8 mouse cellular contexts compared by ENCODE assay signal in genomic region chr2:129696059-129696458, GRCm38 (mm10). TPM values are rescaled to one million over a fixed set of nuclear protein-coding genes. Genes with fewer than 3 reads are reported as not detected.
DNase-seq lines count a peak whose midpoint lies in the region; ATAC-seq and TF ChIP-seq lines count a peak whose summit lies in the region.

No protein-coding gene starts in this region.

- H3K27me3 ChIP-seq in limb, embryonic 14.5 days (ENCODE audit: control insufficient read depth, insufficient read depth, low read length) = peaks cover 25% of the 10 kb centered on the region; the same call in 1 of the 2 replicates

- no peaks in the 10 kb centered on the region for H3K36me3 ChIP-seq in limb, embryonic 14.5 days (ENCODE audit: control insufficient read depth, insufficient read depth, low read length)

- no peak overlapping the region for H3K9ac ChIP-seq in limb, embryonic 14.5 days (ENCODE audit: low read depth, low read length, severe bottlenecking)

- H3K4me2 ChIP-seq in limb, embryonic 14.5 days (replicated peaks; ENCODE audit: low read depth, low read length, severe bottlenecking) = no peak overlapping the region

- H3K4me1 ChIP-seq in embryonic fibroblast, embryonic 13.5 days (ENCODE audit: control insufficient read depth, insufficient read depth, low read length) = no peaks in the 10 kb centered on the region
- H3K4me1 ChIP-seq in limb, embryonic 14.5 days (ENCODE audit: control insufficient read depth, insufficient read depth, low read length) = no peaks in the 10 kb centered on the region

- TF ChIP-seq CTCF in brain, embryonic 14.5 days (IDR thresholded peaks at IDR 0.05; ENCODE audit: borderline replicate concordance, extremely low read depth, insufficient read depth, insufficient read length) = peak; percentile 79
- peak; percentile 30; the same call in 1 of the 2 replicates for TF ChIP-seq CTCF in embryonic fibroblast, embryonic 13.5 days (IDR thresholded peaks at IDR 0.05; ENCODE audit: borderline replicate concordance, insufficient read depth, low read length)

- no peak for ATAC-seq in CD4-positive, CD25-positive, alpha-beta regulatory T cell, adult 4 months
- ATAC-seq in limb, embryonic 14.5 days (ENCODE audit: low FRiP score, low read depth) = no peak

- no peak overlapping the region for H3K27ac ChIP-seq in embryonic fibroblast, embryonic 13.5 days (ENCODE audit: insufficient read depth, low read length)
- H3K27ac ChIP-seq in limb, embryonic 14.5 days (replicated peaks; ENCODE audit: low read depth, low read length) = no peak overlapping the region

- DNase-seq in CD4-positive, CD25-positive, alpha-beta regulatory T cell, adult 2 months (ENCODE audit: low read depth, low spot score) = peak; percentile 42
- peak; percentile 22 to 30 for DNase-seq in lung, adult 18-20 months
- DNase-seq in lung, postnatal 25 days (ENCODE audit: low spot score) = no peak
- peak; percentile 74 for DNase-seq in brain, embryonic 14.5 days (ENCODE audit: low read depth)
- peak; percentile 17 for DNase-seq in limb, embryonic 14.5 days (ENCODE audit: low spot score)
- DNase-seq in retina, postnatal 7 days (ENCODE audit: low read depth, low spot score) = peak; percentile 39

- H3K4me3 ChIP-seq in embryonic fibroblast, embryonic 13.5 days (ENCODE audit: insufficient read depth, low read length) = no peak overlapping the region
- no peak overlapping the region for H3K4me3 ChIP-seq in limb, embryonic 14.5 days (replicated peaks; ENCODE audit: low read length)

- TF ChIP-seq POLR2A in brain, embryonic 14.5 days (IDR thresholded peaks at IDR 0.05; ENCODE audit: borderline replicate concordance, extremely low read depth, insufficient read depth, insufficient read length, poor library complexity, severe bottlenecking) = no peak
- TF ChIP-seq POLR2A in embryonic fibroblast, embryonic 13.5 days (IDR thresholded peaks at IDR 0.05; ENCODE audit: low read depth, low read length) = no peak
- TF ChIP-seq POLR2A in limb, embryonic 14.5 days (IDR thresholded peaks at IDR 0.05; ENCODE audit: borderline replicate concordance, extremely low read depth, insufficient read depth, insufficient read length) = no peak

- 2% methylated on average over 4 of the region's 4 CpGs for WGBS in limb, embryonic 14.5 days

- no peaks in the 10 kb centered on the region for H3K9me3 ChIP-seq in limb, embryonic 14.5 days (ENCODE audit: control insufficient read depth, low read length)

RNA-seq across cellular contexts. Expression of gene Pdyn, which starts 3.6 kb away (rescaled TPM):
- not detected for polyA plus RNA-seq in CD4-positive, CD25-positive, alpha-beta regulatory T cell, adult 4 months (2017; shearing (Covaris generic))
- polyA plus RNA-seq in brain, embryonic 14.5 days (2012; rRNA removed) = 4.3 and 6.9 TPM in 2 replicates
- polyA plus RNA-seq in embryonic fibroblast, embryonic 13.5 days (2011; ENCODE audit: insufficient read length, low read depth, missing spikeins) = not detected in 2 replicates
- polyA plus RNA-seq in limb, embryonic 14.5 days (2012; rRNA removed) = 0.05 and 0.11 TPM in 2 replicates
- polyA plus RNA-seq in limb, embryonic 14.5 days (2014; fragmentation: Nextera tagmentation; extraction: Ambion mirVana) = 0.18 TPM in 1 of 2 replicates, not detected in the other
